Mouse (Mus musculus) embryonic stem cell, embryonic (primary cell): Measurements from ENCODE around the gene Arhgef15.

Experiments used
- CTCF ChIA-PET, 4 experiments: fragments of 300-600 bp in 2 of 4; fragments of 350-600 bp in 2 of 4; sonication (Branson Sonifier 250); formaldehyde crosslinking; loops; one replicate each; lab custom pipeline; 2022; ENCODE audit warnings: inconsistent platforms in 2 of 4; lab: Charles Lee
- POLR2A ChIA-PET, 4 experiments: fragments of 300-600 bp in 2 of 4; fragments of 350-600 bp in 2 of 4; sonication (Branson Sonifier 250); formaldehyde crosslinking; loops; one replicate each; lab custom pipeline; 2022; ENCODE audit warnings: antibody characterized with exemption in 4 of 4, inconsistent platforms in 1 of 4; lab: Charles Lee

Gene Arhgef15

DNA sequence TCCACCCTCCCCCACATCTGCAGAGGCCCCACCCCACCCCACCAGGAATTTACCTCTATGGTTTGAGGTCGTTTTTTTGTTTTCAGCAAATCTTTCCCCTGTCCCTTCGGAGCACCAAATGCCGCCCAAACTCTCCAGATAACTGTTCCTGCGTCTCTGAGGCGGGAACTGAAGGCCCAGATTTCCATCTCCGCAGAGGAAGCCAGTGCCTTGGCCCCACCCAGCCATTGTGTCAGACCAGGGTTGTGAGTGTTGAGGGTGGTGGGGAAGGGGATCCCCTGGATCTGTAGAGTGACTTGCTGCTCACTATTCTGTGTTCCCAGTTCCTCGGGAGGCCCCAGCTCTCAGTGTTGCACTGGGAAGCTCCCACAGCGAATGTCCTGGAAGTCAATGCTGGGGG is at the start of gene Arhgef15:
Gene Arhgef15 (minus strand): TSS at position 173 of the 400 bp plus-strand sequence.
- ChIA-PET CTCF (interaction anchor here in 2 of 4 experiments (0.5 to 1.2 kb wide), 4 partner anchors 10 to 266 kb away, joined by 3 to 4 read pairs (median 4); partner anchors contain the start of gene Myh10 (in 1 of the 2)), POLR2A (interaction anchor here (0.7 to 5.9 kb wide), 22 partner anchors 10 to 116 kb away, joined by 3 to 46 read pairs (median 4); partner anchors contain the start of gene Slc25a35 (in 3 of the 4))

GRCm38 (mm10) chr11:69006575-69006974 is 49.3 kb upstream of the Arhgef15 start:
- ChIA-PET CTCF (interaction anchor here in 1 of 4 experiments (0.7 kb wide), 1 partner anchor 130 kb away, joined by 3 read pairs; no protein-coding TSS in a partner anchor), POLR2A (interaction anchor here in 2 of 4 experiments (1.3 to 6.5 kb wide), 9 partner anchors 10 to 94 kb away, joined by 3 to 33 read pairs (median 7); no protein-coding TSS in a partner anchor)

- ChIA-PET POLR2A (interaction anchor here in 3 of 4 experiments (0.5 to 6.5 kb wide), 20 partner anchors 9 to 576 kb away, joined by 3 to 33 read pairs (median 4); partner anchors contain the start of gene Slc25a35 (in 1 of the 3)), CTCF (interaction anchor here in 2 of 4 experiments (0.8 to 1.0 kb wide), 2 partner anchors 32 to 100 kb away, joined by 3 to 4 read pairs; no protein-coding TSS in a partner anchor)
Measured at GRCm38 (mm10) chr11:69005193-69005592, 47.9 kb upstream of the Arhgef15 start.

DNA sequence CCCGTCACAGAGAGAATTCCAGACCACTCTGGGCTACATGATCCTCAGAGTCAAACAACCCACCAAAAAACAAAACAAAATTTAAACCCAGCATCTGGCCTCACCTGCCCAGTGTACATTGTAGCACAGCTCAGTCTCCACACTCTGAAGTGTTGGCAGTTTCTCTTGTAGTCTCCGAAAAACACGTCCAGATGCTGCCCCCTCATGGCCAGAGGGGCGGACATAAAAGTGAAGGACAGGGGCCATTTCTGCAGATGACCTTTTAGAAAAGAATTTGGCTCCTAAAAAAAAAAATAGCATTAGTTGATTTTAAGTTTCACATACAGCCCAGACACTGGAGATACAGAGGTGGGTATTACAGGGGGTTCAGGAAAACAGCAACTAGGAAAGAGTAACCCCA is 46.3 kb upstream of the Arhgef15 start:
- POLR2A ChIA-PET, result interaction anchor here (0.6 to 6.5 kb wide), 13 partner anchors 9 to 150 kb away, joined by 3 to 33 read pairs (median 4); no protein-coding TSS in a partner anchor
- CTCF ChIA-PET, result interaction anchor here in 2 of 4 experiments (0.6 to 1.3 kb wide), 6 partner anchors 37 to 252 kb away, joined by 3 to 8 read pairs (median 4); partner anchors contain the start of gene Rnf222 (in 1 of the 2)

- ChIA-PET POLR2A (interaction anchor here in 2 of 4 experiments (0.6 to 6.5 kb wide), 13 partner anchors 9 to 98 kb away, joined by 3 to 33 read pairs (median 4); partner anchors contain the start of gene Slc25a35 (in 1 of the 2)), CTCF (interaction anchor here in 2 of 4 experiments (0.9 to 1.3 kb wide), 2 partner anchors 98 to 143 kb away, joined by 3 to 4 read pairs; no protein-coding TSS in a partner anchor)
Measured at GRCm38 (mm10) chr11:69002782-69003181, 45.5 kb upstream of the Arhgef15 start.

DNA sequence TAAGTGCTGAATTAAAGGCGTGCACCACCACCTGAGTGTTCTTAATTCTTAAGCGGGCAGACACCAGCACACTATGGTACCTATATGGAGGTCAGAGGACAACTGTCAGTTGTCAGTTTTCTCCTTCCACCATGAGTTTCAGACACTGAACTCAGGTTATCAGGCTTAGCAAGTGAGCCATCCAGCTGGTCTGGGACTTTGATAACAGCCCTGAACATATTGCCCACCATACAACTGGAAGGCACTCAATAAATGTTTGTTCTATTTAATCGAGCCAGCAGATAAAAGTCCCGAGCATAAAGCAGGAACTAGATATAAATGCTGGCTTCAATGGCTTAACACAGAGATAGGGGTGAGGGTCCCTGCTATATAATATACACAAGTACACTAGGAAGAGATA is 39.8 kb upstream of the Arhgef15 start:
- CTCF ChIA-PET, result no interaction called here
- POLR2A ChIA-PET, result interaction anchor here in 2 of 4 experiments (1.0 to 2.7 kb wide), 6 partner anchors 10 to 57 kb away, joined by 3 to 14 read pairs (median 5); no protein-coding TSS in a partner anchor

DNA sequence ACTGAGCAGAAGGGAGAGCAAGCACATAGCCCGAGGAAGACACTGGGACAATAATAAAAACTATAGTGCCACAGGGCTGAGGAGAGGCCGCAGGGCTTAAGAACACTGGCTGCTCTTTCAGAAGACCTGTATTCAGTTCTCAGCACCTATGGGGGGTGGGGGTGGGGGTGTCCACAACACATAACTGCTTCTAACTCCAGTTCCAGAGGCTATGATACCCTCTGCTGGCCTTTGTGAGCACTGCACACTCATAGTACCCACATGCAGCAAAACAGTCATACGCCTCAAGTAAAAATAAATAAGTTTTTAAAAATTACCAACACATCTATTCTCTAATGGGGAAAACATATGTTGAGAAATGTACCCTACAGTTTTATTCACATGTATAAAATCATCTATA is 37.1 kb upstream of the Arhgef15 start:
- CTCF ChIA-PET, result interaction anchor here (0.6 to 2.3 kb wide), 4 partner anchors 12 to 90 kb away, joined by 3 to 7 read pairs (median 5); no protein-coding TSS in a partner anchor
- POLR2A ChIA-PET, result interaction anchor here in 2 of 4 experiments (0.9 to 2.9 kb wide), 17 partner anchors 9 to 91 kb away, joined by 3 to 33 read pairs (median 5); partner anchors contain the start of gene Slc25a35 (in 2 of the 2)

- POLR2A ChIA-PET, result interaction anchor here in 3 of 4 experiments (0.5 to 2.9 kb wide), 17 partner anchors 9 to 1459 kb away, joined by 3 to 33 read pairs (median 3); partner anchors contain the start of gene Slc25a35 (in 1 of the 3)
- CTCF ChIA-PET, result interaction anchor here in 2 of 4 experiments (0.7 to 2.3 kb wide), 4 partner anchors 10 to 89 kb away, joined by 3 to 6 read pairs (median 4); no protein-coding TSS in a partner anchor
Measured at GRCm38 (mm10) chr11:68993122-68993521, 35.8 kb upstream of the Arhgef15 start.

DNA sequence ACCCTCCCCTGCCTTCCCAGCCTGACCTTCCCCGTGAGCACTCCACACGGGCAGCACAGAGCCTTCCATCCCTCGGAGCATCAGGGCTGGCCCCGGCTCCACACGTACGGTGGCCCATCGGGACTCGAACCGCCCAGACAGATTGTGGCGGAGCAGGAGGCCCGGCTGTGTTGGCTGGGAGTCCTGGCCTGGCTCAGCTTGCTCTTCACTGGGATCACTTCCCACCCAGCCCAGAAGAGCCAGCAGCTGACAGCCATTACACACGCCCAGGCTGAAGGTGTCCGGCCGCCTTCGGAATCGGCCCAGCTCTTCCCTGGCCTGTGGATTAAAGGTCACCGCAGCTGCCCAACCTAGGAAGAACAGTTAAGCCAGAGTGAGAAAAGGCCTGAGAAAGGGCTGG is 31.1 kb upstream of the Arhgef15 start:
- ChIA-PET POLR2A (interaction anchor here in 3 of 4 experiments (0.6 to 3.6 kb wide), 22 partner anchors 10 to 89 kb away, joined by 3 to 39 read pairs (median 6); partner anchors contain the start of gene Slc25a35 (in 2 of the 3)), CTCF (interaction anchor here in 3 of 4 experiments (0.6 to 1.3 kb wide), 4 partner anchors 9 to 108 kb away, joined by 3 to 4 read pairs (median 4); partner anchors contain the start of gene Slc25a35 (in 1 of the 3))

DNA sequence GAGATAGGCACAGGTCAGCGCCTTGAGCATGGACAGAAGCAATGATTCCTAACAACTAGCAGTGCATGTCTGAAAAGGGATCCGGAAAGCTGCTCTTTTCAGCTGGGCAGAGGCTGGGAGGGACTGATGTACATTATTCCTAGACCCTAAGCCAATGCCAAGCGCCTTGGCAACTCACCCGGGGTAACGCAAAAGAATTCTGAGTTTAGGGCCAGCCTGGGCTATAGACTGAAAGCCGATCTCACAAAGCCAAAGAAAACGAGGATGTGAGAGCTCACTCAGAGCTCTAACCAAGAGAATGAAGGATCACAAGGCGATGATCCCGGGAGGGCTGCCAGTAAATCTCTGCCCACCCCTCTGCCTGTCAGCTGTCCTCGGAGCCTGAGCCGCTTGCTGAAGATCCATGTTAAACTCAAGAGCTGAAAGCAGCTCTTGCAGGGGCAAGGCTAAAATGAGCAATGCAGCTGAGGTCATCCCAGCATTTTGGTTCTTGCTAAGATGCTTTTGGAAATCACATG is 30.1 kb upstream of the Arhgef15 start:
- POLR2A ChIA-PET, result interaction anchor here in 3 of 4 experiments (0.6 to 3.6 kb wide), 26 partner anchors 8 to 143 kb away, joined by 3 to 39 read pairs (median 4); partner anchors contain the start of genes Rangrf (in 1 of the 3) and Slc25a35 (in 1 of the 3)
- CTCF ChIA-PET, result interaction anchor here in 2 of 4 experiments (0.7 to 2.6 kb wide), 5 partner anchors 8 to 83 kb away, joined by 3 to 9 read pairs (median 4); partner anchors contain the start of gene Slc25a35 (in 1 of the 2)

DNA sequence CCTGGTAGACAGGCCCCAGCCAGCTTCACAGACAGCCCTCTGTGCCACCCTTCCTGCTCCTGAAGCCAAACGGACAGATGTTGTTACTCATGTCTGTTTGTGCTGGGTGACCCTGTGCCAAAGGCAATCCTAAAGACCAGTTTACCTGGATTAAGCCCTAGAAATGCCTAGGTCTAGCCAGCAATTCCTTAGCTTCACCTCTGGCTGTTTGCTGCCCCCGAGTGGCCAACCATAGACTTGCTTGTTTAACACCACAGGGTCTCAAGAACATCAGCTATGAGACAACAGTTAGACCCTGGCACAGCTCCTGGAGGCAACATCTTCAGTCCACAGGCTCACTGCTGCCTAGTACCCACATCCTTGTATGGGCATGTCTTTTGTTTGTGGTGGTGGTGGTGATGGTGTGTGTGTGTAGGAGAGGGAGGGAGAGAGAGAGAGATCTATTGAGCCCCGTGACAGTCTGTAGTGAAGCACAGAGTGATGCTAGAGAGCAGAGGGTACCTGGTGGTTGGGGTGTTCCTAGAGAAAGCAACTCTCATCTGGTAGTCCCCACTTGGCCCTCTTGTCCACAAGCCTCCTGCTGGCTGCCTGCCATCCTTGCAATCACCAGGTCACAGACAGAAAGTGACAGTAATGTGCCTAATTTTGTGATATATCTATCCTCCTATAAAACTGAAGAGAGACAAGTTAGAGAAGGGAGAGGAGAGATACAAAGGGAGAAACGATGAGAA is 25.5 kb upstream of the Arhgef15 start:
- POLR2A ChIA-PET, result interaction anchor here (0.6 to 6.0 kb wide), 30 partner anchors 8 to 110 kb away, joined by 3 to 81 read pairs (median 4); partner anchors contain the start of genes Slc25a35 (in 2 of the 4) and Arhgef15 (in 1 of the 4)
- CTCF ChIA-PET, result interaction anchor here (0.5 to 2.9 kb wide), 47 partner anchors 8 to 451 kb away, joined by 3 to 31 read pairs (median 4); partner anchors contain the start of gene Slc25a35 (in 4 of the 4)

- ChIA-PET CTCF (interaction anchor here in 3 of 4 experiments (0.6 to 2.9 kb wide), 6 partner anchors 13 to 421 kb away, joined by 3 to 31 read pairs (median 14); partner anchors contain the start of gene Slc25a35 (in 1 of the 3)), POLR2A (interaction anchor here (0.6 to 6.0 kb wide), 13 partner anchors 9 to 576 kb away, joined by 3 to 81 read pairs (median 4); partner anchors contain the start of gene Slc25a35 (in 2 of the 4))
Measured at GRCm38 (mm10) chr11:68980919-68981318, 23.6 kb upstream of the Arhgef15 start.

DNA sequence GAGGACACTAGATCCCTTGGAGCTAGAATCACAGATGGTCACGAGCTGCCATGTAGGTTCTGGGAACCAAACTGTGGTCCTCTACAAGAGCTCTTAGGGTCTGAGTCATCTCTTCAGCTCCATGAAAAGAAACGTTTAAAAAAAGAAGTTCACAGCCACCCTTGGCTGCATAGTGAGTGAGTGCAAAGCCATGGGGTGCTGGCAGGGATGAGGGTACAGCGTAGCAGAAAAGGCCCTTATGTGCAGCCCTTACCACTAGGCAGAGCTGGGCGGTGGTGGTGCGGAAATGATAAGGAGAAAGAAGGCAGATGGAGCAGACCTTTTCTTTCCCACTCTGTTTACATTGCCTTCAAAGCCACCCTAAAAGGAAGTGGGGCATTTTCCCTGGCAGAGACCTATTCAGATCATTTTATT is 22.0 kb upstream of the Arhgef15 start:
- ChIA-PET CTCF (interaction anchor here in 2 of 4 experiments (0.8 to 2.0 kb wide), 6 partner anchors 8 to 81 kb away, joined by 3 to 10 read pairs (median 4); partner anchors contain the start of gene Slc25a35 (in 1 of the 2)), POLR2A (interaction anchor here in 2 of 4 experiments (0.7 to 6.0 kb wide), 14 partner anchors 8 to 81 kb away, joined by 3 to 81 read pairs (median 5); partner anchors contain the start of gene Slc25a35 (in 2 of the 2))

- POLR2A ChIA-PET, result interaction anchor here in 2 of 4 experiments (0.6 to 3.0 kb wide), 24 partner anchors 8 to 285 kb away, joined by 3 to 22 read pairs (median 3); partner anchors contain the start of genes Arhgef15 (in 1 of the 2), Borcs6 (in 1 of the 2), Myh10 (in 1 of the 2) and Slc25a35 (in 1 of the 2)
Measured at GRCm38 (mm10) chr11:68975601-68976000, 18.3 kb upstream of the Arhgef15 start.

GRCm38 (mm10) chr11:68975085-68975484 is 17.8 kb upstream of the Arhgef15 start, which contains the start of gene Rangrf:
TSS of gene Rangrf (minus strand) at chr11:68975185.
- ChIA-PET POLR2A (interaction anchor here in 2 of 4 experiments (0.6 to 3.0 kb wide), 21 partner anchors 9 to 284 kb away, joined by 3 to 22 read pairs (median 3); partner anchors contain the start of genes Borcs6 (in 1 of the 2) and Myh10 (in 1 of the 2)), CTCF (interaction anchor here in 3 of 4 experiments (0.6 to 1.6 kb wide), 4 partner anchors 9 to 1841 kb away, joined by 3 read pairs; no protein-coding TSS in a partner anchor)

More at GRCm38 (mm10) chr11:68975601-68976000, 18.3 kb upstream of the Arhgef15 start:
- CTCF ChIA-PET, result interaction anchor here in 2 of 4 experiments (0.6 to 1.6 kb wide), 3 partner anchors 9 to 1840 kb away, joined by 3 read pairs; no protein-coding TSS in a partner anchor

GRCm38 (mm10) chr11:68974059-68974450 is 16.8 kb upstream of the Arhgef15 start:
- CTCF ChIA-PET, result interaction anchor here in 2 of 4 experiments (0.7 to 1.7 kb wide), 4 partner anchors 9 to 10 kb away, joined by 3 to 6 read pairs (median 4); no protein-coding TSS in a partner anchor
- POLR2A ChIA-PET, result interaction anchor here (0.6 to 3.0 kb wide), 21 partner anchors 8 to 99 kb away, joined by 3 to 22 read pairs (median 4); no protein-coding TSS in a partner anchor
